Mouse (Mus musculus) spleen, adult 18-20 months (tissue): ENCODE data around the gene Ifnz.
"Not testable (repeated sequence)": the region's sequence is repeated elsewhere in the genome, so short reads cannot be mapped to it uniquely, and the experiment has no call there.

Source experiments
- DNase-seq, 2 experiments: peaks; one replicate each; pipeline ENCODE4 v3.0.0; 2022; ENCODE audit warnings: mixed read lengths in 2 of 2

The Ifnz gene

GRCm38 (mm10) chr4:88781831-88782230, at the start of gene Ifnz:
Ifnz (plus strand) TSS chr4:88782131.
- DNase-seq, result not testable (repeated sequence)

- peak; percentile 48 to 76 for DNase-seq
Observed at GRCm38 (mm10) chr4:88738480-88738879, 43.5 kb upstream of the Ifnz start.

DNA sequence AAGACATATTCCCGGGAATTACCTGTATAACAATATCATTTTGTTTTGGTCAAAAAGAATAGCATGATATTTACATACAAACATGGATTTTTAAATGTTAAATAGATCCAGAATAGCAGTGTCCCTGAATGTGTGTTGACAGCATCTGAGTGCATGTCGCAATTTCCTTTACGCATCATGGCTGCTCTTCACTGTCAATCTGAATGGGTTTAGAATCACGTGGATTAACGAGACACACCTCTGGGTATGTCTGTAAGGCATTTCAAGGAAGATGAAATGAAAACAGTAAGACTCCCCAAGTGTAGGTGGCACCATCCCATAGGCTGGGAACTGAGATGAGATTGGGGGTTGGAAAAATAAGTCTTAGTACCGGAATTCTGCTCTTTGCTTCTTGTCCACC, 42.9 kb upstream of the Ifnz start:
- DNase-seq, result no peak

- DNase-seq, result no peak
Observed at GRCm38 (mm10) chr4:88741426-88741825, 40.5 kb upstream of the Ifnz start.

DNA sequence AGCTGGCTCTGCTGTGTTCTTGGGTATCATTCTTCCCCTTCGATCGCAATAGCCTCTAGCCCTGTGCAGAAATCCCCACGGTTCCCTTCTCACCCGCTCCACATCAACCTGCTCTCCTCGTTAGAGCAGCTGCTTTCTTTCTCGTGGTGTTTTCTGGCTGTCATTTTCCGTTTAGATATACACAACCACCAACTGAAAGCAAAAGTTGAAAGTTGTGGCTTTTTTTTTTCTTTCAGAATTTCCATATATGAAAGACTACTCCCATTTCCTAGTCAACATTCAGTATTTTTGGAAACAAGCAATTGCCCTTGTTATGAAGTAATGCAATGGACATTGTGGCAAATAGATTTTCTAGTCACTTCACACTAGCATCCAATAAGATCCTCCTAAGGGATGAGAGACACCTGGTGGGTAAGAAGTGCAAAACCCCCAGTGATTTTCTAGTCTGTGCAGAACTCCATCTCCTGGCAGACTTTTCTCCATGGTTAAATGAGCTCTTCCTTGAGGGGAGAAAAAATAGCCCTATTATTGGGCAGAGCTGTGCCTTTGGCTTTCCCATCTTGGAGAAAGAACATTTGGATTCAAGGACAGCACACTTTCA, 39.1 kb upstream of the Ifnz start:
- DNase-seq, result no peak

GRCm38 (mm10) chr4:88744207-88744606, 37.7 kb upstream of the Ifnz start:
- DNase-seq, result no peak

DNA sequence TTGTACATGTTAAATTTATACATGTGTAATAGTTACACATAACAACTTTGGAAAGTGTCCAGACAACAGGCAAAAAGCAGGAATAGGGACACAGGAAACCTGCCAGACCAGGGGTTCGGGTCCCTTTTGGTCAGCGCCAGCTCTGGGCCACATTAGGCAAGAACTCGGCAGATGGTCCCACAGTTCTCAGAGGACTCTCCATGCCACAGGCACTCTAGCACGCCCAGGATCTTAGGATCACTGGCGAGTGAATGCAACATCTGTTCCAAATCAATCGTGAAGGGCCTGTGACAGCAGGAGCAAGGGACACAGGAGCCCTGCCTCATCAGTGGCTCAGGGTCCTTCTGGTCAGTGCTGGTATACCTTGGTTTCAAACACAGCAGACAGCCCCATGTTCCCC, 32.0 kb upstream of the Ifnz start:
- DNase-seq, result no peak

DNA sequence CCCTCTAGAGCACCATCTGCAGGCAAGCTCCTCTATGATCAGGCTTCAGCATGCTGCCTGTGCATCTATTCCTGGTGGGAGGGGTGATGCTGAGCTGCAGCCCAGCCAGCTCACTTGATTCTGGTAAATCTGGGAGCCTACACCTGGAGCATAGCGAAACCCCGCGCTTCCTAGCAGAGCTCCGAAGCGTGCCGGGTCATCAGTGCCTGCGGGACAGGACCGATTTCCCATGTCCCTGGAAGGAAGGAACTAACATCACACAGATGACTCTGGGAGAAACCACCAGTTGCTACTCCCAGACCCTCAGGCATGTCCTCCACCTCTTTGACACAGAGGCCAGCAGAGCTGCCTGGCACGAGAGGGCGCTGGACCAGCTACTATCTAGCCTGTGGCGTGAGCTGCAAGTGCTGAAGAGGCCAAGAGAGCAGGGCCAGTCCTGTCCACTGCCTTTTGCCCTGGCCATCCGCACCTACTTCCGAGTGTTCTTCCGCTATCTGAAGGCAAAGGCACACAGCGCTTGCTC, 27.1 kb upstream of the Ifnz start, which contains the start of gene Gm13271:
Gm13271 (plus strand) TSS at position 51 of the 523 bp plus-strand sequence.
- DNase-seq, result peak; percentile 72 to 74

GRCm38 (mm10) chr4:88756581-88757513, 25.1 kb upstream of the Ifnz start:
- DNase-seq, result not testable (repeated sequence)

- peak; percentile 87 to 90 for DNase-seq
Observed at GRCm38 (mm10) chr4:88757628-88758031, 24.3 kb upstream of the Ifnz start.

DNA sequence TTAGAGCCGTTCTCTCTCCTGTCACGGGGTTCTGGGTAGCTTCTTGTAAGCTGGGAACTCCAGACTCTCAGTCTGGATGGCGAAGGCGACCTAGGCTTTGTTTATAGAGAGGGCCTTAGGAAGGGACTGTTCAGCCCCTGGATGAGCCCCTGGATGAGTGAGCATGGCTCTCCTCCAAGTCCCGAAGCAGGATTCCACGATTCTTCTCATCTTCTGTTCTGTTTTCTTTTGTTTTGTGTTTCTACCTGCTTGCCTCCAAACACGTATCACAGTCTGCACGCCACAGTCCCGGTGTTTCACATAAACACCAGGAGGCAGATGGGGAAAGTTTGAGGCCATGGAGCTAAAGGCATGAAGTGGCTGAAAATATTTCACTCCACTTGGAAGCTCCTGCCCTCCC, 23.2 kb upstream of the Ifnz start:
- not testable (repeated sequence) for DNase-seq

DNA sequence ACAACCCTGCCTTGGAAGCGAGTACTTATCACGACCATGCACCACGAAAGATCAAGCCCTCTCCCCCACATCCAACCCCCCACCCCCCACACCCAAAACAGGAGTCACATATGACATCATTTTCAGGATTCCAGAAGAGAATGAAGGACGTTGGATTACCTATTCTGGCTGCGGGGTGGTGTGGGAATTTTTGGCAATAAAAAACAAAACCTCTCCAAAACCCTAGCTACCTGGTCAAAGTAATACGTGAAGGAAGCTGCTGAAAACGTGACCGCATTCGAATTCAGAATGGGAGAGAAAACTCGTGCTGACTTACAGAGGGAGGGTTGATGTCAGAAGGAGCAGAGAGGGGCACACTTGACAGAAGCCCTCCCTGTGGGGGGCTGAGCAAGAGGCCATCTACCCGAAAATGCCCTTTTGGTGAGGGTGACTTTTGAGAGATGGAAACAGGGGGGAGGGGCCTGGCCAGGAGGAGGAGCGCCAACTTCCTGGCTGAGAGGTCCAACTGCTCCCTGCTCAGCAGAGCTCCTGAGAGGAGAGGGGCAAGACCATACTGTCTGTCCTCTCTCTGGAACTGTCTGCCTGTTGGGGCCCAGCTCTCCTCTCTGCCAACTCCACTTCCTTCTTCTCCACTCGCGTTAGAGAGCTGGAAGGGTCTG, 22.2 kb upstream of the Ifnz start, which contains the start of gene Gm13283:
Gm13283 (plus strand) TSS at position 510 of the 659 bp plus-strand sequence.
- DNase-seq, result peak in 1 of 2 experiments; percentile 35

DNA sequence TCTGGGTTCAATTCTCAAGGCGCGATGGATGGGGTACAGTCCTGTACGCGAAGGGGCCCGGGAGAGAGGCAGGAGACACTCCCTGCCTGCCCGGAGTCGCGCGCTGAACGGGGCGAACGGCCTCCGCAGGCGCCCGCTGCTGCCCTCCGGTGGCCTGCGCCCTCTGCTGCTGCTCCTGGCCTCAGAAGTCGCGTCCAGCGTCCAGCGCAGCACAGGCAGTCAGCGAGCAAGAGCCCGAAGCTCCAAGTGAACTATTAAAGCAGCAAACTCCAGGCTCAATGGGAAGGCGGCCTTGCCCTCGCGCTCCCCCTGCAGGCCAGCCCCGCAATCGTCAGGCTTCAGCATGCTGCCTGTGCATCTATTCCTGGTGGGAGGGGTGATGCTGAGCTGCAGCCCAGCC, 21.5 kb upstream of the Ifnz start:
- DNase-seq, result peak; percentile 46 to 57

- peak; percentile 68 to 69 for DNase-seq
Observed at GRCm38 (mm10) chr4:88761776-88762175, 20.2 kb upstream of the Ifnz start.

DNA sequence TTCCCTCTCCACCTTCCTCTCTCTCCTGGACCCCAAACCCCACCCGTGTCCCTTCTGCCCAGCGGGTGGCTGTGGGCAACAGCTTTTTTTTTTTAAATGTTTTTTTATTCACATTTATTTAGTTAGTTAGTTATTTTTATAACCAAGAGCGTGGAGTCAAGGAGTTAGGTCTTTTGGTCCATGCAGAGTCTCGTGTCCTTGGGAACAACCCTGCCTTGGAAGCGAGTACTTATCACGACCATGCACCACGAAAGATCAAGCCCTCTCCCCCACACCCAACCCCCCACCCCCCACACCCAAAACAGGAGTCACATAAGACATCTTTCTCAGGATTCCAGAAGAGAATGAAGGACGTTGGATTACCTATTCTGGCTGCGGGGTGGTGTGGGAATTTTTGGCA, 19.6 kb upstream of the Ifnz start:
- peak in 1 of 2 experiments; percentile 29 for DNase-seq

- DNase-seq, result peak in 1 of 2 experiments; percentile 14
Observed at GRCm38 (mm10) chr4:88763384-88764018, 18.4 kb upstream of the Ifnz start.

DNA sequence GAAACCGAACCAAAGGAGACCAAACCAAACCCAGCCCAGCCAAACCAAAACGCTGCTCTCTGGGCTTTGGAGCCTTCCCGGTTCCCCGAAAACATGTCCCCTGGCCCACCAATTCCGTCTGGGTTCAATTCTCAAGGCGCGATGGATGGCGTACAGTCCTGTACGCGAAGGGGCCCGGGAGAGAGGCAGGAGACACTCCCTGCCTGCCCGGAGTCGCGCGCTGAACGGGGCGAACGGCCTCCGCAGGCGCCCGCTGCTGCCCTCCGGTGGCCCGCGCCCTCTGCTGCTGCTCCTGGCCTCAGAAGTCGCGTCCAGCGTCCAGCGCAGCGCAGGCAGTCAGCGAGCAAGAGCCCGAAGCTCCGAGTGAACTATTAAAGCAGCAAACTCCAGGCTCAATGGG, 8.4 kb upstream of the Ifnz start, which contains the start of gene Gm13290:
Gm13290 (plus strand) TSS at position 301 of the 400 bp plus-strand sequence.
- not testable (repeated sequence) for DNase-seq

- DNase-seq, result not testable (repeated sequence)
Observed at GRCm38 (mm10) chr4:88776622-88777021, 5.3 kb upstream of the Ifnz start, which contains the start of gene Gm13289. Gm13289 (plus strand) TSS chr4:88776922.

DNA sequence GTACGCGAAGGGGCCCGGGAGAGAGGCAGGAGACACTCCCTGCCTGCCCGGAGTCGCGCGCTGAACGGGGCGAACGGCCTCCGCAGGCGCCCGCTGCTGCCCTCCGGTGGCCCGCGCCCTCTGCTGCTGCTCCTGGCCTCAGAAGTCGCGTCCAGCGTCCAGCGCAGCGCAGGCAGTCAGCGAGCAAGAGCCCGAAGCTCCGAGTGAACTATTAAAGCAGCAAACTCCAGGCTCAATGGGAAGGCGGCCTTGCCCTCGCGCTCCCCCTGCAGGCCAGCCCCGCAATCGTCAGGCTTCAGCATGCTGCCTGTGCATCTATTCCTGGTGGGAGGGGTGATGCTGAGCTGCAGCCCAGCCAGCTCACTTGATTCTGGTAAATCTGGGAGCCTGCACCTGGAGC, 2.4 kb upstream of the Ifnz start, which contains the start of gene Gm13272:
Gm13272 (plus strand) TSS at position 301 of the 400 bp plus-strand sequence.
- DNase-seq, result not testable (repeated sequence)

- not testable (repeated sequence) for DNase-seq
Observed at GRCm38 (mm10) chr4:88780320-88780719, 1.6 kb upstream of the Ifnz start.

DNA sequence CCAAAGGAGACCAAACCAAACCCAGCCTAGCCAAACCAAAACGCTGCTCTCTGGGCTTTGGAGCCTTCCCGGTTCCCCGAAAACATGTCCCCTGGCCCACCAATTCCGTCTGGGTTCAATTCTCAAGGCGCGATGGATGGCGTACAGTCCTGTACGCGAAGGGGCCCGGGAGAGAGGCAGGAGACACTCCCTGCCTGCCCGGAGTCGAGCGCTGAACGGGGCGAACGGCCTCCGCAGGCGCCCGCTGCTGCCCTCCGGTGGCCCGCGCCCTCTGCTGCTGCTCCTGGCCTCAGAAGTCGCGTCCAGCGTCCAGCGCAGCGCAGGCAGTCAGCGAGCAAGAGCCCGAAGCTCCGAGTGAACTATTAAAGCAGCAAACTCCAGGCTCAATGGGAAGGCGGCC, 404 bp downstream of the Ifnz start:
- DNase-seq, result not testable (repeated sequence)

GRCm38 (mm10) chr4:88785409-88785808, 3.5 kb downstream of the Ifnz start, which contains the start of gene Gm13276:
Gm13276 (plus strand) TSS chr4:88785709.
- DNase-seq, result not testable (repeated sequence)
